Mouse (Mus musculus) liver, embryonic 13.5 days (tissue): Measurements from ENCODE around the gene Nckap5. TPM values are rescaled to one million over a fixed set of nuclear protein-coding genes. Genes with fewer than 3 reads are reported as not detected.

Experiments
- ATAC-seq: fragments of 200-750 bp; cut with Nextera tagmentation; 2 replicates; pipeline ENCODE4 v1.8.0; 2017; ENCODE audit warnings: low read depth, mild to moderate bottlenecking, moderate number of reproducible peaks, moderate library complexity
- DNase-seq: peaks from one replicate; pipeline ENCODE4 v3.0.0; 2022
- H3K27ac ChIP-seq: fragments of 300-500 bp; sonication (generic); 2 replicates; pipeline ENCODE4 v1.5.1; 2015; ENCODE audit warnings: moderate library complexity, mild to moderate bottlenecking, inconsistent platforms
- H3K27me3 ChIP-seq: fragments of 300-500 bp; sonication (generic); 2 replicates; pipeline ENCODE4 v1.6.1; 2015; ENCODE audit warnings: mild to moderate bottlenecking, inconsistent platforms
- H3K36me3 ChIP-seq: fragments of 300-500 bp; sonication (generic); 2 replicates; pipeline ENCODE4 v1.6.1; 2015; ENCODE audit warnings: mild to moderate bottlenecking, inconsistent platforms
- H3K4me1 ChIP-seq: fragments of 300-500 bp; sonication (generic); replicated peaks from 2 replicates; pipeline ENCODE4 v1.6.1; 2015; ENCODE audit warnings: inconsistent platforms
- H3K4me2 ChIP-seq: fragments of 300-500 bp; sonication (generic); 2 replicates; pipeline ENCODE4 v1.6.1; 2015; ENCODE audit warnings: inconsistent platforms, mild to moderate bottlenecking, moderate library complexity
- H3K4me3 ChIP-seq: fragments of 300-500 bp; sonication (generic); replicated peaks from 2 replicates; pipeline ENCODE4 v1.5.1; 2015; ENCODE audit warnings: mild to moderate bottlenecking, inconsistent platforms
- H3K9ac ChIP-seq: fragments of 300-500 bp; sonication (generic); 2 replicates; pipeline ENCODE4 v1.6.1; 2015; ENCODE audit warnings: mild to moderate bottlenecking, inconsistent platforms
- H3K9me3 ChIP-seq: fragments of 300-500 bp; sonication (generic); replicated peaks from 2 replicates; pipeline ENCODE4 v1.6.1; 2016; ENCODE audit warnings: inconsistent platforms
- WGBS: fragments of 180-500 bp; shearing (Covaris S2); methylation state at CpG from one replicate; pipeline ENCODE4 v1.1.7; 2015; ENCODE audit not compliant: insufficient replicate concordance; 5-methylcytosine and 5-hydroxymethylcytosine counted together
- polyA plus RNA-seq: library from polyadenylated mRNA; unstranded; fragments of >200 nt; fragmentation: Nextera tagmentation; extraction: Ambion mirVana; gene quantifications from 2 replicates; pipeline ENCODE4 v1.2.1, GENCODE M21; 2015

Gene Nckap5
- polyA plus RNA-seq, 1 experiment from 2014 or later: 0.74 TPM

DNA sequence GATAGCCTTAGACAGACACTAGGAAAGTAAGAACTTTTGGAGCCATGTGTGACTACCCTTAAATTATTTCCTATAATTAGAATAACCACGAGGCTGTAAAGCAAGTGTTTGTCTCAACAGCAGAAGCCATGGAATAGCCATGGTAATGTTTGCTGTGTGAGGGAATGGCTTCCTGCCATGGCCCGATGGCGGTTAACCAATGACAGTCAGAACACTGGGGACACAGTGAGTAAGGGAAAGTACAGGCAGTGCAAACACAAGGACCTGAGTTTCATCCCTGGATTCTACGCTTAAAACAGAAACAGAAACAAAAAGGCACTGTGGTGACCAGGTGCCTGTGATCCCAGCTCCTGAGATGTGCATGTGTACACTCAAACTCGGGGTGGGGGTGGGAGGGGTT is 419.2 kb downstream of the Nckap5 start:
- no peak overlapping the region for H3K4me3 ChIP-seq
- no peaks in the 10 kb centered on the region for H3K36me3 ChIP-seq
- H3K9ac ChIP-seq: no peak overlapping the region
- DNase-seq (no peak), ATAC-seq (no peak)
- no peaks in the 10 kb centered on the region for H3K4me1 ChIP-seq
- H3K27ac ChIP-seq: no peak overlapping the region
- no peak overlapping the region for H3K4me2 ChIP-seq
- no peaks in the 10 kb centered on the region for H3K27me3 ChIP-seq
- H3K9me3 ChIP-seq: no peaks in the 10 kb centered on the region
- WGBS: 55% methylated on average over 5 of the region's 5 CpGs

DNA sequence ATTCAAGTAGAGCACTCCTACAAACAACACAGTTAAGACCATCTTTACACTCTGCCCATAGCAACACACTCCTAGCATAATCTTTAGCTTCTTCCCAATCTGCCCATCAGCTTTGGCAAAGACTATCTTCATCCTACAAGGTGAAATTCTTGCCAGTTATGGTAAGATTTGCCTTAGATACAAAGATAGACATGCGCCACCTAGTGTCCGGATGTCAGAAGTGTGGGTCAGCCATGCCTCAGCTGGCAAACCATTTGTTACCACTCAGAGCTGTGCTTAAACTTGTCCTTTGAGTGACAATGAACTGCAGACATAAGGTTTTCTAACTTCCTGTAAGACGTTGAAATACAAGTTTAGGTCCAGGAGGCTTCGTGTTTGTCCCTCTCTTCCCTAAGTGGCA is 422.7 kb downstream of the Nckap5 start:
- Histone ChIP-seq H3K27me3 (no peaks in the 10 kb centered on the region), H3K36me3 (no peaks in the 10 kb centered on the region), H3K27ac (no peak overlapping the region), H3K4me3 (no peak overlapping the region), H3K4me1 (no peaks in the 10 kb centered on the region), H3K9me3 (no peaks in the 10 kb centered on the region), H3K9ac (no peak overlapping the region), H3K4me2 (no peak overlapping the region)
- 8% methylated on average over 4 of the region's 4 CpGs for WGBS
- no peak for ATAC-seq
- no peak for DNase-seq

DNA sequence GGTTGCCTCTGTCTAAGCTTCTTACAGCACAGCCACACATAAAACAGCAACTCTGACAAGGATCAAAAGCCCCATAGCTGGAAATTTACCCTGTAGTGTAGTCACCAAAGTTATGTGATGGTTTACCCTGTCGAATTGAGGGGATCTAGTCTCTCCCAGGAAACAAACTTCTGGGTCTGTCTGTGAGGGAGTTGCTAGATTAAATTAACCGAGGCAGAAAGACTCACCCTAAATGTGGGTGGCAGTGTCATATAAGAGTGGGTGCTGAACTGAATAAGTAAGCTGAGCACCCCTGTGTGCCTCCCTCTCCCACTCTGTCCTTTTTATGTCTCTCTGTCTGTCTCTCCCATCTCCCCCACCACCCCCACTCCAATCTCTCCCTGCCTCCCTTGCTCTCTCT is 425.1 kb downstream of the Nckap5 start:
- Histone ChIP-seq H3K9me3 (no peaks in the 10 kb centered on the region), H3K4me3 (no peak overlapping the region), H3K27me3 (no peaks in the 10 kb centered on the region), H3K4me1 (no peaks in the 10 kb centered on the region), H3K36me3 (no peaks in the 10 kb centered on the region), H3K4me2 (no peak overlapping the region), H3K9ac (no peak overlapping the region), H3K27ac (no peak overlapping the region)
- ATAC-seq: no peak
- 50% methylated on average over 2 of the region's 2 CpGs for WGBS
- no peak for DNase-seq

DNA sequence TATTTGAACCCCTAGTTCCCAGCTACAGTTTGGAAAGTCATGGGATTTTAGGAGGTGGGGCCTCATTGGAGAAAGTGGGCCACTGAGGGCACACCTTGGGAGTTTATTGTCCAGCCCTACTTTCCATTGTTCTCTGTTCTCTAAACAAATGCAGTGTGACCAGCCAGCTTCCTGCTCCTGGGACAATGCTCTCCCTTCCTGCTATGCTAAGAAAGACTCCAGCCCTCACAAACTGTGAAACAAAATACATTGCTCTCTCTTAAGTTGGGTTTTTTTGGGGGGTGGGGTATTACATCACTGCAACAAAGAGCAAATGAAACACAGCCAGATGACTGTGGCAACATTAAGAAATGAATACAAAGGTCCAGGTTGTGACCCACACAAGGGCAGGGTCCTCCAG is 426.6 kb downstream of the Nckap5 start:
- Histone ChIP-seq H3K27me3 (no peaks in the 10 kb centered on the region), H3K9ac (no peak overlapping the region), H3K4me2 (no peak overlapping the region), H3K27ac (no peak overlapping the region), H3K36me3 (no peaks in the 10 kb centered on the region), H3K4me3 (no peak overlapping the region), H3K9me3 (no peaks in the 10 kb centered on the region), H3K4me1 (no peaks in the 10 kb centered on the region)
- DNase-seq (no peak), ATAC-seq (no peak)

DNA sequence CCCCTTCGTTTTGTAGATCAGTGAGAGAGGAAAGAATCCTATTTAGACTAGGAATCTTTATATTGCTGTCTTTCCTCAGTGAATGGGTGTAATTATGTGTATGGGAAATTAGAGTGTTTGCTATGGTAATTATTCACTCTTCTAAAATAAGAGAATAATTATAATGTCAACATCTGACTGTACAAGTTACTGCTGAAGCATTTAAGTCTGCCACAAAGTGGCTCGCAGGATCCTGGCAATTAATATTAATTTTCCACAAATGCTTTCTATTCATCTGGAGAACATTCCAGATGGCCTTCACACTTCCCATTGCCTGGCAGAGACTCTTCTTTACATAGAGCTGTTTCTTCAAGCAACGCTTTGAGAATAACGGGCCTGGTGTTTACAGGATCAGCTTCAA is 439.4 kb downstream of the Nckap5 start:
- H3K9ac ChIP-seq: no peak overlapping the region
- H3K4me2 ChIP-seq: no peak overlapping the region
- no peak overlapping the region for H3K4me3 ChIP-seq
- no peak for DNase-seq
- WGBS: 63% methylated on average over 4 of the region's 4 CpGs
- H3K4me1 ChIP-seq: no peaks in the 10 kb centered on the region
- no peak overlapping the region for H3K27ac ChIP-seq
- no peaks in the 10 kb centered on the region for H3K27me3 ChIP-seq
- H3K36me3 ChIP-seq: no peaks in the 10 kb centered on the region
- no peak for ATAC-seq
- H3K9me3 ChIP-seq: no peaks in the 10 kb centered on the region

DNA sequence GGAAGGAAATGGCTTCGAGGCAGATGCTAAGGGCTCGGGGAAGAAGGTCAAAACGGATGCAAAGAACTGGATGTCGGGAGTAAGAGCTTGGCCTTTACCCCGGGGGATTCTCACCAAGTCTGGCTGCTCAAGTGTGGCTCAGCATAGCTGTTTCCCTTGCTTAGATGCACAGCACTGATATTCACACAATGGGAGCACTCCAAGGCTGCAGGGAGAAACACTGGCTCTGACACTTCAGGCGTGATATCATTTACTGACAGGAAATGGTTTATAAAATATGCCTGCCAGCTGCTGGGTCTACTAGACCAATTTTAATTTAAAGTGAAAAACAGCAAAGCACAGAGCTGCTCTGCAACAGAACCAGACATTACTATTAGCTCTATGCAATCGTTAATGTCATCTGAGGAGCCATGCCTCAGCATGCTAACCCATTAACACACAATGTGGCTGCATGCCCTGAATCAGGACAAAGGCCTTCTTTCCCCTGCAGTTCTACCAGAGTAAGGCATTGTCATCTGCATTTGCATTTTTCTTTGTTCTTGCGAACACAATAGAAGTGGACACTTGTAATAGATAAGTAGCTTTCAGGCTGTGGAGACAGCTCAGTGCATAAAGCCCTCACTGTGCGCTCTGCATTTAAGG is 453.1 kb downstream of the Nckap5 start:
- no peaks in the 10 kb centered on the region for H3K36me3 ChIP-seq
- DNase-seq: no peak
- H3K9ac ChIP-seq: no peak overlapping the region
- ATAC-seq: no peak
- no peak overlapping the region for H3K4me3 ChIP-seq
- no peak overlapping the region for H3K27ac ChIP-seq
- no peaks in the 10 kb centered on the region for H3K9me3 ChIP-seq
- WGBS: 44% methylated on average over 9 of the region's 9 CpGs
- H3K4me2 ChIP-seq: no peak overlapping the region
- no peaks in the 10 kb centered on the region for H3K27me3 ChIP-seq
- H3K4me1 ChIP-seq: no peaks in the 10 kb centered on the region

DNA sequence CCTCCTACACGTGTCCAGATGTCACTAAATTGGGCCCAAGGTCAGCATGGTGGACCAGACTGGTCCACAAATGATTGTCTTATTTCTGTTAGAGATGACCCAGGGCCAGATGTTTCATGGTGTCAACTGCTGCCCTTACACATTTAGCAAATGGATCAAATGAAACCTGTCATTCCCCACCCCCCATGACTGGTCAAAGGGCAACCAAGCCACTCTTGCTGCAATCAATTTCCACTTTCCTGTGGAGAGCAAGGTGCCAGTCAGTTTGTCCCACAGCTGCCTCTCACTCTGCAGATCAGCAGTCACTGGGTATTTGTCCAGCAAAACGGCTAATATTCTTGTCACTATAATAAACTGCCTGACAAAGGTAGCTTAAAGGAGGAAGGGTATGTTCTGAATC is 463.9 kb downstream of the Nckap5 start:
- Histone ChIP-seq H3K9ac (no peak overlapping the region), H3K4me1 (no peaks in the 10 kb centered on the region), H3K4me2 (no peak overlapping the region), H3K27me3 (no peaks in the 10 kb centered on the region), H3K36me3 (no peaks in the 10 kb centered on the region), H3K4me3 (no peak overlapping the region), H3K27ac (no peak overlapping the region), H3K9me3 (no peaks in the 10 kb centered on the region)
- DNase-seq (no peak), ATAC-seq (no peak)
- WGBS: 44% methylated on average over 2 of the region's 2 CpGs

DNA sequence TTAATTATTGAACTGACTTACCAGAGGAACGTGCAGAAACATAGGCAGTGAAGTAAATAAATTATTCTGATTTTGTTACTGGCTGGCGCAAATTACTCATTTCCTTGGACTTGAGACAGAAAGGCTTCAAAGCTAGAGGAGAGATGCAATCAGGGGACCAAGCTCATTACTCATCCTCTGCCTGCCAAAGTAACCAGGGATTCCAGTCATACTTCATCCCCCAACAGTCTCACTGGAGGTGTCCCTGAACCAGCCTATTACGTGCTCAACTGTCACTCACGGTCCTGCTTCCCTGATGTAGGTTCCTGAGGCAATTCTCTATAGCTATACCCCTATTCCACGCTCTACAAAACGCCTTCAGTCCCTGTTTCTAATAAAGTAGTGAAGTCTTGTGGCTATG is 466.0 kb downstream of the Nckap5 start:
- 66% methylated on average over 6 of the region's 6 CpGs for WGBS
- DNase-seq: no peak
- no peak for ATAC-seq
- no peaks in the 10 kb centered on the region for H3K9me3 ChIP-seq
- no peak overlapping the region for H3K4me2 ChIP-seq
- H3K9ac ChIP-seq: no peak overlapping the region
- no peaks in the 10 kb centered on the region for H3K36me3 ChIP-seq
- no peaks in the 10 kb centered on the region for H3K4me1 ChIP-seq
- H3K27me3 ChIP-seq: no peaks in the 10 kb centered on the region
- H3K27ac ChIP-seq: no peak overlapping the region
- no peak overlapping the region for H3K4me3 ChIP-seq

DNA sequence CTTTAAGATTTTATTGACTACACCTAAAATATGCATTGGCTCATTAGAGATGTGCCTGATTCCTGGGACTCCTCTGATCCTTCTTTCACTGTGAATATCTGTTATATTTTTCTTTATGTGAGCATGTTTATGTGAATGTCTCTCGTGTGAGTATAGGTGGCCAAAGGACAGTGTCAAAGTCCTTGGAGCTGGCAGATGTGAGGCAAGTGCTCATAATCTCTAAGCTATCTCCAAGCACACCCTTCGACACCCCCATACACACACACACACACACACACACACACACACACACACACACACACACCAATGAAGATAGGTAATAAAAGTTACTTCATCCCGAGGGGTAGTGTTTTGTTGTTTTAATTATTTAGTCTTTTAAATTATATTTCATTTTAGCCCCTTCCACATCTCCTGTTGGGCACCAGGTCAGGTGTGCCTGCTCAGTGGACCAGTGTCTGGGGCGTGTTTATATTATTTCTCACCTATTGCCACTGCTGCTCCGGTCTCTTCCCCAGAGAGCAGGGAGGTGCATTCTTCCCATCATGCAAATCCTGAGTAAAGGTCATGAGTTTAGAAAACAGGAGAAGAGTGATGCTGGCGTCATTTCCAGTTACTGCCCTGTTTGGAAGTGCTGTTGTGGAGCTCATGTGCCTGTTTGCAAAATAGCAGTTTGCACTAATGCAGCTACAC is 469.9 kb downstream of the Nckap5 start:
- H3K4me3 ChIP-seq: no peak overlapping the region
- no peak for DNase-seq
- H3K9ac ChIP-seq: no peak overlapping the region
- 62% methylated on average over 6 of the region's 6 CpGs for WGBS
- H3K4me2 ChIP-seq: no peak overlapping the region
- no peak for ATAC-seq
- H3K9me3 ChIP-seq: no peaks in the 10 kb centered on the region
- H3K27me3 ChIP-seq: no peaks in the 10 kb centered on the region
- H3K4me1 ChIP-seq: no peaks in the 10 kb centered on the region
- H3K27ac ChIP-seq: no peak overlapping the region
- no peaks in the 10 kb centered on the region for H3K36me3 ChIP-seq

DNA sequence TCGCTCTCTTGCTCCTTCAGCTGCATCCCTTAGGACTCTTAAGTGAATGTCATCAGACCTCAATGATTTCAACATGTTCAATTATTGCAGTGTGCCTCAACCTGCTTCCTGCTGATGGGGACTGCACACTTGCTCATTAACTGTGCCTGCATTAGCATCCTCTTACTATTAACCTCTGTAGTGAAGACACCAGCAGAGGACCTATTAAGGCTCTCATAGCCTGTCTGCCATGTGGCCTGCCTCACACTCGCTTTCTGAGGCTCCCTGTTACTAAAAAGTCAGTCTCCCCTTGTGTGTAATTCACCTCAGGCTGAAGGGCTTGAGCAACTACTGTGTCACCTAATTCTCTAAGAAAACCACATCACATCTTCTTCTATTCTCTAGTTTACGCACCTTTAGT is 470.5 kb downstream of the Nckap5 start:
- H3K4me3 ChIP-seq: no peak overlapping the region
- no peaks in the 10 kb centered on the region for H3K27me3 ChIP-seq
- no peak overlapping the region for H3K27ac ChIP-seq
- DNase-seq (no peak), ATAC-seq (no peak)
- H3K4me2 ChIP-seq: no peak overlapping the region
- no peaks in the 10 kb centered on the region for H3K36me3 ChIP-seq
- no peak overlapping the region for H3K9ac ChIP-seq
- H3K4me1 ChIP-seq: no peaks in the 10 kb centered on the region
- 74% methylated on average over 3 of the region's 3 CpGs for WGBS
- no peaks in the 10 kb centered on the region for H3K9me3 ChIP-seq

DNA sequence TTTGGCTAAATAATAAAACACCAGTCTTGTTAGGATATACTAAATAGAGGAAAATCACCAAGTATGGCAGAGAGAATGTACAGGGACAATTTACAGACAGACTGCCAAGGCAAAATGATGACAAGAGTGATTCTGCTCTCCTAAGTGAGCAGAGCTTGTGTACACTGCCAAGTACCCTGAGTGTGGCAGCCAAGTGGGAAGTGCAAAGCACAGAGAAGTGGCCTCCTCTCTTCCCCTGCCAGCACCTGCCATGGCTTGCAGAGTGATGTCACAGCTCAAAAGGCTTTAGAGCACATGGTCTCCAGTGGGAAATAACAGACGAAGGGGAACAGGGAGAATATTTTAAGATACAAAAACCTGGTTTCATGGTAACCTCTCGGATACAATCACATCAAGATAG is 488.8 kb downstream of the Nckap5 start:
- no peaks in the 10 kb centered on the region for H3K27me3 ChIP-seq
- H3K9ac ChIP-seq: no peak overlapping the region
- ATAC-seq (no peak), DNase-seq (no peak)
- no peak overlapping the region for H3K4me2 ChIP-seq
- H3K4me1 ChIP-seq: no peaks in the 10 kb centered on the region
- H3K9me3 ChIP-seq: no peaks in the 10 kb centered on the region
- no peak overlapping the region for H3K4me3 ChIP-seq
- H3K36me3 ChIP-seq: no peaks in the 10 kb centered on the region
- 54% methylated on average over 2 of the region's 2 CpGs for WGBS
- H3K27ac ChIP-seq: no peak overlapping the region

DNA sequence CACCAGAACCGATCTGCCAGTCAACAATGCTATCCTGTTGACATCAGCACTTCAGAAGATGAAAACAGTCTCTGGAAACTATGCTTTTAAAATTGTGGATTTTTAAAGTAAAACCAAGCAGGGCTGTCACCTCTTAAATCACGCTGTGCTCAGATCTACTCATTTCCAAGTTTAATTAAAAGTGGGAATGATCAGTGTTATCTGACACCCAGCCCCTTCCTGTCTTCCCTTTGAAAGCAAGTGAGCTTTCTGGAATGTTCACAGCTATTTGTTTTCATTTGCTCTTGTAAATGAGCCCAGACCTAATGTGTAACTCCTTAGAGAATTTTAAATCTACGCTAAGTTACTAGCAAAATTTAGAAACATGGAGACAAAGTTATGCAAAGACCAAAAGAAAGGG is 491.3 kb downstream of the Nckap5 start:
- Histone ChIP-seq H3K36me3 (no peaks in the 10 kb centered on the region), H3K4me2 (no peak overlapping the region), H3K9ac (no peak overlapping the region), H3K4me1 (peaks cover 6% of the 10 kb centered on the region), H3K4me3 (no peak overlapping the region), H3K27ac (no peak overlapping the region), H3K27me3 (no peaks in the 10 kb centered on the region), H3K9me3 (no peaks in the 10 kb centered on the region)
- WGBS: 59% methylated on average over 3 of the region's 3 CpGs
- DNase-seq (no peak), ATAC-seq (no peak)
